Mouse (Mus musculus) E14TG2a.4 (cell line): ENCODE measurements at regions not wholly inside any gene's neighbourhood (a gene's known extent, or its start where the extent isn't known, plus 50 kb on each side); places are given as distances from the start of the nearest gene placed in this dataset.

Experiments used
- CTCF ChIP-seq: conservative IDR thresholded peaks from 2 replicates; pipeline ENCODE4 v1.5.1; 2014; ENCODE audit warnings: low read length
- POU5F1 ChIP-seq: IDR thresholded peaks from 2 replicates; pipeline ENCODE4 v1.6.1; 2014; ENCODE audit warnings: low read length, borderline replicate concordance

DNA sequence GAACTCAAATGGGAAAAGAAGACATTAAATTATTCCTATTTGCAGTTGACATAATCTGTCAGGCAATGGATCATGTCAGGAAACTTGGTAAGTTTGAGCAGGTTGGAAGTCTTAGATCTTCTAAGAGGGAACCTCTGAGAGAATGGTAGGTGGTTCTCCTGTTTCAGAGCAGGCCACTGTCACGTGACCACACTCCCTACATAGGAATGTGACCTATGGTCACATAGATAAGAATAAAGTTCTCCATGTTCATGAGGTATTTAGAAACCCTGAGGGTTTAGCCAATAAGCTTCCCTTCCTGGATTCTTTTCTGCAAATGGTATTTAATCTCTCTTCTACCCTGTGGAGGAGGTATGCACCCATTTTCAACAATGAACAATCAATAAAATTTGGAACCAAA lies 497.1 kb downstream of the Trib2 start:
- no peak for TF ChIP-seq CTCF
- no peak for TF ChIP-seq POU5F1
